Mouse (Mus musculus) kidney, adult 2 months (tissue): ENCODE results near the gene Plk4. TPM values are rescaled to one million over a fixed set of nuclear protein-coding genes. Genes with fewer than 3 reads are reported as not detected.
A peak's percentile ranks its signal among the peaks of the same experiment; 100 is the strongest.

ENCODE experiments used
- DNase-seq: peaks from one replicate; pipeline ENCODE4 v3.0.0; 2021
- H3K27ac ChIP-seq: fragments of 200-500 bp; 2 replicates; pipeline ENCODE4 v1.5.1; 2012; ENCODE audit warnings: low read depth, low read length, control low read depth, inconsistent platforms; ENCODE audit not compliant: insufficient read depth
- H3K27me3 ChIP-seq: fragments of 200-500 bp; replicated peaks from 2 replicates; pipeline ENCODE4 v1.6.1; 2012; ENCODE audit warnings: mild to moderate bottlenecking, moderate library complexity, low read length, inconsistent platforms; ENCODE audit not compliant: control insufficient read depth, insufficient read depth
- H3K36me3 ChIP-seq: fragments of 200-500 bp; 2 replicates; pipeline ENCODE4 v1.6.1; 2012; ENCODE audit warnings: mild to moderate bottlenecking, moderate library complexity, low read length, inconsistent platforms; ENCODE audit not compliant: control insufficient read depth, insufficient read depth
- H3K4me1 ChIP-seq: fragments of 200-500 bp; 2 replicates; pipeline ENCODE4 v1.6.1; 2011; ENCODE audit warnings: low read length; ENCODE audit not compliant: control insufficient read depth, insufficient read depth
- H3K4me3 ChIP-seq: fragments of 200-500 bp; 2 replicates; pipeline ENCODE4 v1.5.1; 2011; ENCODE audit warnings: mild to moderate bottlenecking, low read depth, low read length, control low read depth; ENCODE audit not compliant: insufficient read depth
- CTCF ChIP-seq: fragments of 200-500 bp; conservative IDR thresholded peaks from 2 replicates; pipeline ENCODE4 v1.5.1; 2011; ENCODE audit warnings: low read depth, mild to moderate bottlenecking, control low read depth, low read length, moderate library complexity, mixed read lengths; ENCODE audit not compliant: insufficient read depth, insufficient read length
- POLR2A ChIP-seq: fragments of 200-500 bp; IDR thresholded peaks from one replicate; pipeline ENCODE4 v1.6.1; 2011; ENCODE audit warnings: low read depth, low read length, control low read depth
- WGBS: fragments of 180-500 bp; shearing (Covaris S2); methylation state at CpG from one replicate; pipeline ENCODE4 v1.1.7; 2018; 5-methylcytosine and 5-hydroxymethylcytosine counted together
- polyA plus RNA-seq: library from polyadenylated mRNA; depleted of rRNA; stranded (reverse); fragments of >200 nt; gene quantifications from 2 replicates; pipeline ENCODE4 v1.2.3, GENCODE M21; 2012; rRNA removed

Gene Plk4
- 0.81 and 1.7 TPM in 2 replicates for polyA plus RNA-seq

DNA sequence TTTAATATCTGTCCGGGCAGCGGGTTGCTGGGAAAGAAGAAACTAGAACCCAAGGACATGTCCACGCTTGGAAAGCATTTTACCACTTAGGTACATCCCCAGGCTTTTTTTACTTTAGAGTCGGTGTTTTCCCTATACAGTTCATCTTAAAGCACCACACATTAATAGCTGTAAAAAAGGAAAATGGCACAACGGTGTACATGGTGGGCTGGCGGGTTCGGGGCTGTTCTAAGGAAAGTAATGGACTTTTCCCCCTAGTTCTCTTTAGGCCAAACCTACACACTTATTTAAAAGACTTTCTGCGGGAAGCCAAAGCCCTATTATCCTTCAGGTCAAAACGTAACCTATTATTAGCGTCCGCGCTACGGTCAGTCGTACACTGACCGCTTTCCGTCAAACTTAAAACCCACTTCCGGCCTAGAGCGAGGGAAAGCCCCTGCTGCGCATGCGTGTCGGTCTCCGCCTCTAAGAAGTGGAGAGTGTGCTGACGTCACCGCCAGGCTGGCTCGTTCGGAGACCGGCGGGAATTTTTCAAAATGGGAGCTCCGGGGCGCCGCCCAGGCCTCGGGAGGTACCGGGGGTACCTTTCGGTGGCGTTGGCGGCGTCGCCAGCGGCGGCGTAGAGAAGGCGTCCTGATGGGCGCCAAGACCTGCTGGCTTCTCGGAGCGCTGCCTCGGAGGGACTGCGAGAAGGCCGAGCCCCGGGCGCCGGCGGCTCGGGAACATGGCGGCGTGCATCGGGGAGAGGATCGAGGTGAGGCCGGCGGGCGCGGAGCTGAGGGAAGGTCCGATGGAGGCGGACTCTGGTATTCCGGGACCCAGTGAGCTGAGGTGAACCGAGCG lies at the start of gene Plk4:
TSS of gene Plk4 (plus strand) at position 490 of the 843 bp plus-strand sequence.
- TF ChIP-seq POLR2A (peak; percentile 24), CTCF (no peak)
- Histone ChIP-seq H3K4me3 (peak within 1 kb of the TSS; percentile 97), H3K27me3 (no peaks in the 10 kb centered on the region), H3K4me1 (peaks cover 3% of the 10 kb centered on the region; the same call in 1 of the 2 replicates), H3K27ac (peak within 1 kb of the TSS; percentile 76), H3K36me3 (no peaks in the 10 kb centered on the region)
- WGBS = 2% methylated on average over 66 of the region's 66 CpGs
- peak; percentile 98 for DNase-seq

DNA sequence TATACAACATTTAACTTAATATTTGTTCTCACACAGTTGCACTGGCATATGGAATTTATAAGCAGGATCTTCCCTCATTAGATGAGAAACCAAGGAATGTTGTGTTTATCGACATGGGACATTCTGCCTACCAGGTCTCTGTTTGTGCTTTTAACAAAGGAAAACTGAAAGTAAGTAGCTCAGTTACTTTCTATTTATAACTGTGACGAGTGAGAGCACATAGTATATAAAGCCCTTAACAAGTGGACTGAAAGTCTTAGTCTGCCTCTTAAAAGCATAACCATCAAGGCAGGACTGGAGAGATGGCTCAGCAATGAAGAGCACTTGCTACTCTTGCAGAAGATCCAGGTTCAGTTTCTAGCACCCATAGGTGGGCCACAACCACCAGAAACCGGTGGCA lies 39.1 kb upstream of the Plk4 start:
- 87% methylated on average over 3 of the region's 3 CpGs for WGBS
- DNase-seq = no peak
- no peak for TF ChIP-seq CTCF
- TF ChIP-seq POLR2A = no peak
- no peaks in the 10 kb centered on the region; the same call in 1 of the 2 replicates for H3K36me3 ChIP-seq
- H3K27me3 ChIP-seq = no peaks in the 10 kb centered on the region
- H3K4me1 ChIP-seq = no peaks in the 10 kb centered on the region
- H3K4me3 ChIP-seq = no peak overlapping the region
- no peak overlapping the region for H3K27ac ChIP-seq

GRCm38 (mm10) chr3:40761312-40761711 lies 38.5 kb upstream of the Plk4 start:
- WGBS = 90% methylated on average over 2 of the region's 2 CpGs
- Histone ChIP-seq H3K27me3 (no peaks in the 10 kb centered on the region), H3K36me3 (no peaks in the 10 kb centered on the region; the same call in 1 of the 2 replicates), H3K27ac (no peak overlapping the region), H3K4me3 (no peak overlapping the region), H3K4me1 (no peaks in the 10 kb centered on the region)
- TF ChIP-seq POLR2A (no peak), CTCF (no peak)
- no peak for DNase-seq

- DNase-seq = no peak
- no peak overlapping the region for H3K4me3 ChIP-seq
- H3K4me1 ChIP-seq = no peaks in the 10 kb centered on the region
- TF ChIP-seq CTCF = no peak
- TF ChIP-seq POLR2A = no peak
- peaks cover 2% of the 10 kb centered on the region; the same call in 1 of the 2 replicates for H3K36me3 ChIP-seq
- WGBS = 71% methylated on average over 2 of the region's 2 CpGs
- H3K27me3 ChIP-seq = no peaks in the 10 kb centered on the region
- H3K27ac ChIP-seq = no peak overlapping the region
These were observed 6.0 kb upstream of the Plk4 start for GRCm38 (mm10) chr3:40793783-40794182.

GRCm38 (mm10) chr3:40798054-40798453 lies 1.8 kb upstream of the Plk4 start:
- peaks cover 3% of the 10 kb centered on the region; the same call in 1 of the 2 replicates for H3K4me1 ChIP-seq
- 53% methylated on average over 1 of the region's 1 CpGs for WGBS
- H3K27me3 ChIP-seq = no peaks in the 10 kb centered on the region
- TF ChIP-seq POLR2A (no peak), CTCF (no peak)
- H3K36me3 ChIP-seq = no peaks in the 10 kb centered on the region
- DNase-seq = no peak
- H3K27ac ChIP-seq = no peak overlapping the region
- H3K4me3 ChIP-seq = no peak overlapping the region

- no peak for TF ChIP-seq POLR2A
- TF ChIP-seq CTCF = peak; percentile 70
- WGBS = 47% methylated on average over 7 of the region's 7 CpGs
- Histone ChIP-seq H3K27ac (no peak overlapping the region), H3K4me3 (no peak overlapping the region), H3K4me1 (peaks cover 3% of the 10 kb centered on the region; the same call in 1 of the 2 replicates), H3K27me3 (no peaks in the 10 kb centered on the region), H3K36me3 (no peaks in the 10 kb centered on the region)
- peak; percentile 69 for DNase-seq
These were observed 1.3 kb upstream of the Plk4 start for GRCm38 (mm10) chr3:40798500-40798899.

DNA sequence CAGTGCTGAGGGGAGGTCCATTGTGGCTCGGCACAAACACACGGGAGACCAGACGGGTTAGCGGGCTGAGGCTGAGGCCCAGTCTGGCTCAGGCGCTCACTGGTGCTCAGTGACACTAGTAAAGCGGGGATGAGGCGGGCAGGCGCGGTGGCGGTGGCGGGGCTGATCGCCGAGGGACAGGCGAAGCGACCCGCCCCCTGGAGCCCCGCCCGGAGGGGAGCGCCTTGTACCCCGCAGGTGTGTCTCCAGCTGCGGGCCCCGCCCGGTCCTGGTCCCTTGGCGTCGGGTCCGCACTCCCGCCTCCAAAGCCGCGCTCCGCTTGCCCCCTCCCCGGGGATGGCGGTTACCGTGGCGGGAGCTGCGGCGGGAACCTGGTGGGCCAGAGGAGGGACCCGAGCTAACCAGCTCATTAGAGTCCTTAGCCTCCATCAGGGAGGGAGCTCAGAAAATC lies 579 bp downstream of the Plk4 start:
- H3K4me3 ChIP-seq = peak overlapping the region; percentile 97
- no peak overlapping the region for H3K27ac ChIP-seq
- H3K27me3 ChIP-seq = no peaks in the 10 kb centered on the region
- TF ChIP-seq POLR2A = no peak
- TF ChIP-seq CTCF = no peak
- WGBS = under 1% methylated on average over 37 of the region's 37 CpGs
- peak; percentile 36 for DNase-seq
- H3K4me1 ChIP-seq = peaks cover 3% of the 10 kb centered on the region; the same call in 1 of the 2 replicates
- no peaks in the 10 kb centered on the region for H3K36me3 ChIP-seq
